Mouse (Mus musculus) heart, embryonic 12.5 days (tissue): ENCODE data around the gene Phf14. TPM values are rescaled to one million over a fixed set of nuclear protein-coding genes. Genes with fewer than 3 reads are reported as not detected.

Experiments
- ATAC-seq: fragments of 200-750 bp; cut with Nextera tagmentation; 2 replicates; pipeline ENCODE4 v1.8.0; 2017; ENCODE audit warnings: moderate TSS enrichment, moderate library complexity; ENCODE audit not compliant: insufficient number of reproducible peaks, low FRiP score
- H3K27ac ChIP-seq: fragments of 300-500 bp; sonication (generic); 2 replicates; pipeline ENCODE4 v1.5.1; 2016; ENCODE audit warnings: mild to moderate bottlenecking, moderate library complexity; ENCODE audit not compliant: poor library complexity, severe bottlenecking
- H3K27me3 ChIP-seq: fragments of 300-500 bp; sonication (generic); replicated peaks from 2 replicates; pipeline ENCODE4 v1.6.1; 2016; ENCODE audit warnings: mild to moderate bottlenecking, moderate library complexity
- H3K36me3 ChIP-seq: fragments of 300-500 bp; sonication (generic); 2 replicates; pipeline ENCODE4 v1.6.1; 2016; ENCODE audit warnings: mild to moderate bottlenecking, moderate library complexity
- H3K4me1 ChIP-seq: fragments of 300-500 bp; sonication (generic); replicated peaks from 2 replicates; pipeline ENCODE4 v1.6.1; 2016; ENCODE audit warnings: mild to moderate bottlenecking
- H3K4me2 ChIP-seq: fragments of 300-500 bp; sonication (generic); 2 replicates; pipeline ENCODE4 v1.6.1; 2016; ENCODE audit warnings: mild to moderate bottlenecking, moderate library complexity
- H3K4me3 ChIP-seq: fragments of 300-500 bp; sonication (generic); 2 replicates; pipeline ENCODE4 v1.5.1; 2016; ENCODE audit warnings: mild to moderate bottlenecking
- H3K9ac ChIP-seq: fragments of 300-500 bp; sonication (generic); 2 replicates; pipeline ENCODE4 v1.6.1; 2016; ENCODE audit warnings: mild to moderate bottlenecking, moderate library complexity
- H3K9me3 ChIP-seq: fragments of 300-500 bp; sonication (generic); replicated peaks from 2 replicates; pipeline ENCODE4 v1.6.1; 2016; ENCODE audit warnings: mild to moderate bottlenecking, moderate library complexity
- WGBS: fragments of 180-500 bp; shearing (Covaris S2); methylation state at CpG from one replicate; pipeline ENCODE4 v1.1.7; 2016; 5-methylcytosine and 5-hydroxymethylcytosine counted together
- polyA plus RNA-seq: library from polyadenylated mRNA; unstranded; fragments of >200 nt; fragmentation: Nextera tagmentation; extraction: Ambion mirVana; gene quantifications from 2 replicates; pipeline ENCODE4 v1.2.1, GENCODE M21; 2016

Phf14 gene
- polyA plus RNA-seq, 1 experiment from 2014 or later: 47.7 TPM

GRCm38 (mm10) chr6:11948100-11948499 is 40.5 kb downstream of the Phf14 start:
- H3K9ac ChIP-seq: no peak overlapping the region
- H3K4me1 ChIP-seq: peaks cover 17% of the 10 kb centered on the region
- no peak overlapping the region for H3K27ac ChIP-seq
- H3K27me3 ChIP-seq: no peaks in the 10 kb centered on the region
- no peak overlapping the region for H3K4me2 ChIP-seq
- H3K4me3 ChIP-seq: no peak overlapping the region
- H3K9me3 ChIP-seq: no peaks in the 10 kb centered on the region
- no peak for ATAC-seq
- WGBS: 59% methylated on average over 1 of the region's 1 CpGs
- peaks cover 11% of the 10 kb centered on the region for H3K36me3 ChIP-seq

GRCm38 (mm10) chr6:11960172-11960571 is 52.6 kb downstream of the Phf14 start:
- Histone ChIP-seq H3K4me1 (no peaks in the 10 kb centered on the region), H3K9ac (no peak overlapping the region), H3K4me2 (no peak overlapping the region), H3K27ac (no peak overlapping the region), H3K9me3 (no peaks in the 10 kb centered on the region), H3K36me3 (peaks cover 12% of the 10 kb centered on the region), H3K4me3 (no peak overlapping the region), H3K27me3 (no peaks in the 10 kb centered on the region)
- 85% methylated on average over 7 of the region's 7 CpGs for WGBS
- ATAC-seq: no peak

GRCm38 (mm10) chr6:11993782-11994181 is 86.2 kb downstream of the Phf14 start:
- H3K4me1 ChIP-seq: 0 out of 2 replicates have a peak, but pooled peaks cover 3% of the 10 kb centered on the region
- no peak overlapping the region for H3K4me3 ChIP-seq
- peaks cover 35% of the 10 kb centered on the region for H3K36me3 ChIP-seq
- WGBS: 81% methylated on average over 1 of the region's 1 CpGs
- no peak overlapping the region for H3K9ac ChIP-seq
- no peak overlapping the region for H3K27ac ChIP-seq
- H3K4me2 ChIP-seq: no peak overlapping the region
- no peaks in the 10 kb centered on the region for H3K27me3 ChIP-seq
- no peaks in the 10 kb centered on the region for H3K9me3 ChIP-seq
- ATAC-seq: no peak

- Histone ChIP-seq H3K27me3 (no peaks in the 10 kb centered on the region), H3K4me3 (no peak overlapping the region), H3K4me2 (no peak overlapping the region), H3K27ac (no peak overlapping the region), H3K9ac (no peak overlapping the region), H3K4me1 (0 out of 2 replicates have a peak, but pooled peaks cover 3% of the 10 kb centered on the region), H3K36me3 (peaks cover 47% of the 10 kb centered on the region), H3K9me3 (no peaks in the 10 kb centered on the region)
- 67% methylated on average over 4 of the region's 4 CpGs for WGBS
- no peak for ATAC-seq
Measured at GRCm38 (mm10) chr6:11998576-11998975, 91.0 kb downstream of the Phf14 start.

- WGBS: 93% methylated on average over 1 of the region's 1 CpGs
- Histone ChIP-seq H3K4me1 (0 out of 2 replicates have a peak, but pooled peaks cover 3% of the 10 kb centered on the region), H3K9ac (no peak overlapping the region), H3K4me2 (no peak overlapping the region), H3K4me3 (no peak overlapping the region), H3K36me3 (peaks cover 45% of the 10 kb centered on the region), H3K9me3 (no peaks in the 10 kb centered on the region), H3K27ac (no peak overlapping the region), H3K27me3 (no peaks in the 10 kb centered on the region)
- no peak for ATAC-seq
Measured at GRCm38 (mm10) chr6:11999506-11999905, 91.9 kb downstream of the Phf14 start.

- WGBS: 72% methylated on average over 4 of the region's 4 CpGs
- Histone ChIP-seq H3K27me3 (no peaks in the 10 kb centered on the region), H3K4me3 (no peak overlapping the region), H3K4me2 (no peak overlapping the region), H3K36me3 (peaks cover 16% of the 10 kb centered on the region), H3K9ac (no peak overlapping the region), H3K9me3 (no peaks in the 10 kb centered on the region), H3K4me1 (no peaks in the 10 kb centered on the region), H3K27ac (no peak overlapping the region)
- no peak for ATAC-seq
Measured at GRCm38 (mm10) chr6:12005455-12005854, 97.8 kb downstream of the Phf14 start.

GRCm38 (mm10) chr6:12006001-12006400 is 98.4 kb downstream of the Phf14 start:
- no peaks in the 10 kb centered on the region for H3K4me1 ChIP-seq
- ATAC-seq: no peak
- H3K9me3 ChIP-seq: no peaks in the 10 kb centered on the region
- H3K4me3 ChIP-seq: no peak overlapping the region
- H3K9ac ChIP-seq: no peak overlapping the region
- no peak overlapping the region for H3K4me2 ChIP-seq
- H3K27me3 ChIP-seq: no peaks in the 10 kb centered on the region
- H3K27ac ChIP-seq: no peak overlapping the region
- WGBS: 65% methylated on average over 1 of the region's 1 CpGs
- H3K36me3 ChIP-seq: peaks cover 16% of the 10 kb centered on the region

- Histone ChIP-seq H3K4me2 (no peak overlapping the region), H3K27ac (no peak overlapping the region), H3K9me3 (no peaks in the 10 kb centered on the region), H3K36me3 (peaks cover 6% of the 10 kb centered on the region), H3K4me1 (no peaks in the 10 kb centered on the region), H3K27me3 (no peaks in the 10 kb centered on the region), H3K9ac (no peak overlapping the region), H3K4me3 (no peak overlapping the region)
- 91% methylated on average over 5 of the region's 5 CpGs for WGBS
- ATAC-seq: no peak
Measured at GRCm38 (mm10) chr6:12012103-12012502, 104.5 kb downstream of the Phf14 start.

GRCm38 (mm10) chr6:12014035-12014434 is 106.4 kb downstream of the Phf14 start:
- no peak overlapping the region for H3K4me3 ChIP-seq
- 84% methylated on average over 2 of the region's 2 CpGs for WGBS
- H3K36me3 ChIP-seq: peaks cover 8% of the 10 kb centered on the region; the same call in 1 of the 2 replicates
- H3K4me1 ChIP-seq: no peaks in the 10 kb centered on the region
- ATAC-seq: no peak
- no peaks in the 10 kb centered on the region for H3K27me3 ChIP-seq
- no peak overlapping the region for H3K9ac ChIP-seq
- H3K27ac ChIP-seq: no peak overlapping the region
- H3K4me2 ChIP-seq: no peak overlapping the region
- H3K9me3 ChIP-seq: no peaks in the 10 kb centered on the region

- no peak overlapping the region for H3K4me3 ChIP-seq
- ATAC-seq: no peak
- peaks cover 8% of the 10 kb centered on the region; the same call in 1 of the 2 replicates for H3K36me3 ChIP-seq
- no peaks in the 10 kb centered on the region for H3K4me1 ChIP-seq
- no peak overlapping the region for H3K27ac ChIP-seq
- 90% methylated on average over 2 of the region's 2 CpGs for WGBS
- H3K27me3 ChIP-seq: no peaks in the 10 kb centered on the region
- no peak overlapping the region for H3K4me2 ChIP-seq
- H3K9ac ChIP-seq: no peak overlapping the region
- no peaks in the 10 kb centered on the region for H3K9me3 ChIP-seq
Measured at GRCm38 (mm10) chr6:12014733-12015132, 107.1 kb downstream of the Phf14 start.

GRCm38 (mm10) chr6:12019736-12020135 is 112.1 kb downstream of the Phf14 start:
- no peaks in the 10 kb centered on the region for H3K9me3 ChIP-seq
- 63% methylated on average over 1 of the region's 1 CpGs for whole genome bisulfite sequencing
- no peak overlapping the region for H3K9ac ChIP-seq
- H3K4me3 ChIP-seq: no peak overlapping the region
- no peaks in the 10 kb centered on the region for H3K27me3 ChIP-seq
- peaks cover 29% of the 10 kb centered on the region for H3K36me3 ChIP-seq
- H3K4me1 ChIP-seq: no peaks in the 10 kb centered on the region
- H3K4me2 ChIP-seq: no peak overlapping the region
- no peak overlapping the region for H3K27ac ChIP-seq
- no peak for ATAC-seq

- no peak for ATAC-seq
- H3K4me3 ChIP-seq: no peak overlapping the region
Measured at GRCm38 (mm10) chr6:12020156-12020555, 112.5 kb downstream of the Phf14 start.

More at GRCm38 (mm10) chr6:12020156-12020555, 112.5 kb downstream of the Phf14 start:
- Histone ChIP-seq H3K27me3 (no peaks in the 10 kb centered on the region), H3K9ac (no peak overlapping the region), H3K4me2 (no peak overlapping the region), H3K9me3 (no peaks in the 10 kb centered on the region), H3K27ac (no peak overlapping the region), H3K36me3 (peaks cover 26% of the 10 kb centered on the region), H3K4me1 (no peaks in the 10 kb centered on the region)
- WGBS: 87% methylated on average over 3 of the region's 3 CpGs
